In genomic region chr19:53898046-53898445, GRCm38 (mm10) we compare ENCODE assay signal across 18 mouse cellular contexts. TPM values are rescaled to one million over a fixed set of nuclear protein-coding genes. Genes with fewer than 3 reads are reported as not detected.
A peak's percentile ranks its signal among the peaks of the same experiment; 100 is the strongest.
DNase-seq lines count a peak whose midpoint lies in the region; ATAC-seq and TF ChIP-seq lines count a peak whose summit lies in the region.
"Had no signal": no experiment of that assay in that cellular context is flagged by ENCODE, and none has a peak within 500 bp of the region (broad histone marks: within the 10 kb centered on the region; RNA-seq: fewer than 3 reads in every experiment).

No protein-coding gene starts in this region.

- no peaks in the 10 kb centered on the region for H3K9me3 ChIP-seq in forebrain, embryonic 10.5 days
- no peaks in the 10 kb centered on the region for H3K9me3 ChIP-seq in forebrain, postnatal 0 days (ENCODE audit: low read length)
- no peaks in the 10 kb centered on the region for H3K9me3 ChIP-seq in heart, embryonic 13.5 days
- H3K9me3 ChIP-seq in heart, embryonic 11.5 days (replicated peaks; ENCODE audit: control insufficient read depth, low read length), result no peaks in the 10 kb centered on the region
- H3K9me3 ChIP-seq: embryonic facial prominence, embryonic 12.5 days; liver, embryonic 13.5 days had no signal

- no peak overlapping the region for H3K4me2 ChIP-seq in forebrain, postnatal 0 days (ENCODE audit: low read depth)
- H3K4me2 ChIP-seq in heart, embryonic 13.5 days, result no peak overlapping the region
- no peak overlapping the region for H3K4me2 ChIP-seq in heart, embryonic 11.5 days
- H3K4me2 ChIP-seq: embryonic facial prominence, embryonic 12.5 days; liver, embryonic 13.5 days; midbrain, embryonic 11.5 days had no signal

- no peak overlapping the region for H3K9ac ChIP-seq in forebrain, postnatal 0 days
- no peak overlapping the region for H3K9ac ChIP-seq in heart, embryonic 13.5 days
- H3K9ac ChIP-seq in heart, embryonic 11.5 days (ENCODE audit: low read depth, low read length), result no peak overlapping the region
- H3K9ac ChIP-seq: embryonic facial prominence, embryonic 12.5 days; liver, embryonic 13.5 days had no signal

- H3K36me3 ChIP-seq in forebrain, embryonic 10.5 days (replicated peaks), result no peaks in the 10 kb centered on the region
- no peaks in the 10 kb centered on the region for H3K36me3 ChIP-seq in forebrain, postnatal 0 days (ENCODE audit: insufficient read depth)
- no peaks in the 10 kb centered on the region for H3K36me3 ChIP-seq in heart, embryonic 13.5 days
- no peaks in the 10 kb centered on the region for H3K36me3 ChIP-seq in heart, embryonic 11.5 days (ENCODE audit: control insufficient read depth, insufficient read depth, low read length)
- H3K36me3 ChIP-seq: embryonic facial prominence, embryonic 12.5 days; liver, embryonic 13.5 days had no signal

- H3K27ac ChIP-seq in forebrain, embryonic 10.5 days, result 0 out of 2 replicates have a peak overlapping the region, but pooled peaks have one; percentile 40
- no peak overlapping the region for H3K27ac ChIP-seq in forebrain, postnatal 0 days (ENCODE audit: low read depth, low read length)
- peak overlapping the region; percentile 45 for H3K27ac ChIP-seq in heart, embryonic 13.5 days (replicated peaks)
- no peak overlapping the region for H3K27ac ChIP-seq in heart, embryonic 11.5 days (ENCODE audit: low read depth, low read length)
- H3K27ac ChIP-seq: embryonic facial prominence, embryonic 12.5 days; liver, embryonic 13.5 days had no signal

- peaks cover 13% of the 10 kb centered on the region for H3K4me1 ChIP-seq in forebrain, embryonic 10.5 days
- peaks cover 5% of the 10 kb centered on the region for H3K4me1 ChIP-seq in forebrain, postnatal 0 days (ENCODE audit: insufficient read depth)
- H3K4me1 ChIP-seq in heart, embryonic 13.5 days, result peaks cover 39% of the 10 kb centered on the region
- peaks cover 13% of the 10 kb centered on the region for H3K4me1 ChIP-seq in heart, embryonic 11.5 days (ENCODE audit: control insufficient read depth, insufficient read depth, low read length)

- no peak overlapping the region for H3K4me3 ChIP-seq in forebrain, embryonic 10.5 days
- no peak overlapping the region for H3K4me3 ChIP-seq in forebrain, postnatal 0 days (ENCODE audit: low read depth, low read length)
- no peak overlapping the region for H3K4me3 ChIP-seq in heart, embryonic 13.5 days
- no peak overlapping the region for H3K4me3 ChIP-seq in heart, embryonic 11.5 days (ENCODE audit: low read depth, low read length)
- H3K4me3 ChIP-seq: embryonic facial prominence, embryonic 12.5 days; liver, embryonic 13.5 days; myocyte had no signal

- DNase-seq in forebrain, embryonic 10.5 days (ENCODE audit: extremely low spot score, low spot score), result no peak
- no peak for DNase-seq in forebrain, postnatal 0 days
- DNase-seq in brain, adult 2 months (ENCODE audit: low read depth, low spot score), result peak; percentile 48
- peak; percentile 31 for DNase-seq in naive thymus-derived CD4-positive, alpha-beta T cell, adult 2 months (ENCODE audit: low read depth)
- DNase-seq in cerebellum, postnatal 10 days, result no peak
- DNase-seq in urinary bladder, postnatal 25 days (ENCODE audit: low spot score), result no peak
- DNase-seq: adrenal gland, adult 2 months; cerebellum, postnatal 14 days; layer of hippocampus, adult 9-11 months; liver, embryonic 13.5 days; thymus, postnatal 14 days had no signal

- no peak for ATAC-seq in forebrain, postnatal 0 days
- no peak for ATAC-seq in heart, embryonic 13.5 days (ENCODE audit: extremely low read depth, insufficient number of reproducible peaks, low FRiP score, low TSS enrichment)
- no peak for ATAC-seq in heart, embryonic 11.5 days (replicated peaks; ENCODE audit: insufficient number of reproducible peaks, low FRiP score, low TSS enrichment)
- ATAC-seq: forebrain, embryonic 14.5 days; hindbrain, embryonic 16.5 days had no signal

- WGBS in forebrain, embryonic 10.5 days, result 89% methylated on average over 5 of the region's 5 CpGs
- WGBS in forebrain, postnatal 0 days, result 75% methylated on average over 5 of the region's 5 CpGs
- WGBS in heart, embryonic 13.5 days, result 65% methylated on average over 5 of the region's 5 CpGs
- WGBS in heart, embryonic 11.5 days (ENCODE audit: insufficient replicate concordance), result 66% methylated on average over 5 of the region's 5 CpGs

- no peak for TF ChIP-seq CTCF in forebrain, postnatal 0 days (IDR thresholded peaks at IDR 0.05; ENCODE audit: low read depth)

- H3K27me3 ChIP-seq in forebrain, embryonic 10.5 days (ENCODE audit: poor library complexity, severe bottlenecking), result no peaks in the 10 kb centered on the region
- no peaks in the 10 kb centered on the region for H3K27me3 ChIP-seq in forebrain, postnatal 0 days (ENCODE audit: insufficient read depth, low read length)
- H3K27me3 ChIP-seq in heart, embryonic 13.5 days (replicated peaks), result no peaks in the 10 kb centered on the region
- no peaks in the 10 kb centered on the region for H3K27me3 ChIP-seq in heart, embryonic 11.5 days (ENCODE audit: control insufficient read depth, insufficient read depth, low read length)
- H3K27me3 ChIP-seq: embryonic facial prominence, embryonic 12.5 days; liver, embryonic 13.5 days had no signal

RNA-seq across cellular contexts. Expression of gene Pdcd4, which starts 6.0 kb away (rescaled TPM):
- polyA plus RNA-seq in forebrain, embryonic 10.5 days (2016; fragmentation: Nextera tagmentation; extraction: Ambion mirVana), result 46.7 and 47.0 TPM in 2 replicates
- 24.4 and 32.3 TPM in 2 replicates for total RNA-seq in forebrain, postnatal 0 days (2014; rRNA removed)
- polyA plus RNA-seq in forebrain, postnatal 0 days (2015; fragmentation: Nextera tagmentation; extraction: Ambion mirVana), result 55.1 and 82.7 TPM in 2 replicates
- 34.4 and 34.6 TPM in 2 replicates for polyA plus RNA-seq in heart, embryonic 13.5 days (2015; fragmentation: Nextera tagmentation; extraction: Ambion mirVana)
- polyA plus RNA-seq in heart, embryonic 11.5 days (2014; fragmentation: Nextera tagmentation; extraction: Ambion mirVana), result 38.0 and 41.3 TPM in 2 replicates

RNA-seq across cellular contexts. Expression of gene Shoc2, which starts 46.1 kb away (rescaled TPM):
- 59.6 and 71.0 TPM in 2 replicates for polyA plus RNA-seq in forebrain, embryonic 10.5 days (2016; fragmentation: Nextera tagmentation; extraction: Ambion mirVana)
- total RNA-seq in forebrain, postnatal 0 days (2014; rRNA removed), result 83.3 and 101 TPM in 2 replicates
- 38.6 and 49.6 TPM in 2 replicates for polyA plus RNA-seq in forebrain, postnatal 0 days (2015; fragmentation: Nextera tagmentation; extraction: Ambion mirVana)
- 30.9 and 34.1 TPM in 2 replicates for polyA plus RNA-seq in heart, embryonic 13.5 days (2015; fragmentation: Nextera tagmentation; extraction: Ambion mirVana)
- polyA plus RNA-seq in heart, embryonic 11.5 days (2014; fragmentation: Nextera tagmentation; extraction: Ambion mirVana), result 47.4 and 51.3 TPM in 2 replicates

RNA-seq across cellular contexts. Expression of gene Bbip1, which starts 46.4 kb away (rescaled TPM):
- polyA plus RNA-seq in forebrain, embryonic 10.5 days (2016; fragmentation: Nextera tagmentation; extraction: Ambion mirVana), result 104 and 105 TPM in 2 replicates
- 138 and 189 TPM in 2 replicates for total RNA-seq in forebrain, postnatal 0 days (2014; rRNA removed)
- 196 and 240 TPM in 2 replicates for polyA plus RNA-seq in forebrain, postnatal 0 days (2015; fragmentation: Nextera tagmentation; extraction: Ambion mirVana)
- 47.6 and 54.1 TPM in 2 replicates for polyA plus RNA-seq in heart, embryonic 13.5 days (2015; fragmentation: Nextera tagmentation; extraction: Ambion mirVana)
- polyA plus RNA-seq in heart, embryonic 11.5 days (2014; fragmentation: Nextera tagmentation; extraction: Ambion mirVana), result 69.7 and 70.2 TPM in 2 replicates

Comparison
In these comparisons a context has a peak if more than half of its experiments do, and no peak if none do; other contexts are left out.
1. H3K27ac ChIP-seq: peak in forebrain, embryonic 10.5 days (single experiment) and heart, embryonic 13.5 days (single experiment); none in forebrain, postnatal 0 days (single experiment) and heart, embryonic 11.5 days (single experiment).
2. DNase-seq: peak in brain, adult 2 months (single experiment) and naive thymus-derived CD4-positive, alpha-beta T cell, adult 2 months (single experiment); none in forebrain, embryonic 10.5 days (single experiment), forebrain, postnatal 0 days (single experiment), cerebellum, postnatal 10 days (0 of 2) and urinary bladder, postnatal 25 days (single experiment).